Mouse (Mus musculus): ENCODE results near the gene 2610507B11Rik. TPM values are rescaled to one million over a fixed set of nuclear protein-coding genes. Genes with fewer than 3 reads are reported as not detected.

The 2610507B11Rik gene
- polyA plus RNA-seq, 1 experiment from 2014 or later: 69.8 TPM

GRCm38 (mm10) chr11:78313662-78314061 lies 52.1 kb downstream of the 2610507B11Rik start:
- H3K9ac ChIP-seq (replicated peaks; ENCODE audit: low read length): no peak overlapping the region
- no peak overlapping the region for H3K27ac ChIP-seq (ENCODE audit: low read length)
- H3K36me3 ChIP-seq (ENCODE audit: insufficient read depth, low read length): peaks cover 59% of the 10 kb centered on the region
- H3K27me3 ChIP-seq (ENCODE audit: insufficient read depth, low read length): no peaks in the 10 kb centered on the region
- no peak overlapping the region for H3K4me3 ChIP-seq (ENCODE audit: low read length)
- H3K4me2 ChIP-seq (replicated peaks; ENCODE audit: low read depth, low read length): no peak overlapping the region
- ATAC-seq (ENCODE audit: low FRiP score, low TSS enrichment): no peak
- H3K9me3 ChIP-seq (ENCODE audit: low read length): no peaks in the 10 kb centered on the region
- H3K4me1 ChIP-seq (ENCODE audit: insufficient read depth, low read length): no peaks in the 10 kb centered on the region
- 87% methylated on average over 2 of the region's 2 CpGs for WGBS

DNA sequence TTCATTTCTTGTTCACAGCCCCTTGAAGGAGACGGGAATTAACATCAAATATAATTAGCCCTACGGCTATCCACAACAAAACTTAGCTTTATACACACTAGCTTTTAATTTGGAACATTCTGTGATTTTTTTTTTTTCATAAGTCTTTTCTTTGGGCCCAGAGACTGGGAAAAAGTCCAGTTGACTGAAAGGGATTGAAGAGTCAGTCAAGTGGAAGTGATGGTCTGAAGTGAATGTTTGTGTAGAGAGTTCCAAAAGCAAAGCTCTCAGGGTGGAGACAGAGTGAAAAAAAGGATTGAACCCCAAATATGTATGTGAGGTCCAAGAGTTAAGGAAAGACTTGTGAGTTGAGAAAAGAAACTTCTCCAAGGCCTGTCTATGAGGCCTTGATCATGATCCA lies 56.9 kb downstream of the 2610507B11Rik start:
- Histone ChIP-seq H3K9ac (replicated peaks; ENCODE audit: low read length) (no peak overlapping the region), H3K27me3 (ENCODE audit: insufficient read depth, low read length) (no peaks in the 10 kb centered on the region), H3K4me3 (ENCODE audit: low read length) (no peak overlapping the region), H3K9me3 (ENCODE audit: low read length) (no peaks in the 10 kb centered on the region), H3K36me3 (ENCODE audit: insufficient read depth, low read length) (peaks cover 72% of the 10 kb centered on the region), H3K27ac (ENCODE audit: low read length) (no peak overlapping the region), H3K4me2 (replicated peaks; ENCODE audit: low read depth, low read length) (no peak overlapping the region), H3K4me1 (ENCODE audit: insufficient read depth, low read length) (peaks cover 11% of the 10 kb centered on the region; the same call in 1 of the 2 replicates)
- no peak for ATAC-seq (ENCODE audit: low FRiP score, low TSS enrichment)
- 88% methylated on average over 2 of the region's 2 CpGs for WGBS

DNA sequence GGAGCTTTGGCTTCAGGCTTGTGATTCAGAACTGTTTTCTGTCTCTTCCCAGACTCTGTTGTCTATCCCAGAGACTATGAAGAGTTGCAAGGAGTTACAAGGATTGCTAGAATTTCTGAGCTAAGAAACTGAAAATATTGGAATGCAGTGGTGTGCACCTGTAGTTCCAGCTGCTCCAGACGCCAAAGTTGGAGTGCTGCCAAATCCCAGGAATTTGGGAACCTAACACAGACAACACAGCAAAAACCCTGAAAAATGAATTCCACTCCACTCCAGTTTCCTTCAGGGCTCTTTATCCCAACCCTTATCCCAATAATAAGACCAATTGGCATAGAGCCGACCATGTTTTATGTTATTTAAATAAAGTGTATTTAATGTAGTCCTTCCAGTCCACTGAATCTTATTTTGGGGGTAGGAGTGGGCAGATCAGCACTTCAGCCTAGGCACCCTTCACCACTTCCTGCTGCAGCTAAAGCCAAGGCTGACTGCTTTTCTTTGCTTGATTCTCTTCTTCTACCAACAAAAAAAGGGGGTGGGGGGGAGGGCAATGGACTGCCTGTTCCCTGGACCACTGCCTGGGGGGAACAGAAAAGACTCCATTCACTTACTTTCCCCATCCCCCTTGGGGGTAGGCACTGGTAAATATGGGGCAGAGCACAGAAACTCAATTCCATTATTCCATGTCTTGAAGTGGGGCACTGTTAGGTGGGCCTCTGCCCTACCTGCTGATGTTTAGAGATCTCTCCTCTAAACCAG lies 60.7 kb downstream of the 2610507B11Rik start:
- Histone ChIP-seq H3K27ac (ENCODE audit: low read length) (peak overlapping the region; percentile 13; the same call in 1 of the 2 replicates), H3K36me3 (ENCODE audit: insufficient read depth, low read length) (peaks cover 42% of the 10 kb centered on the region), H3K4me3 (ENCODE audit: low read length) (no peak overlapping the region), H3K9ac (replicated peaks; ENCODE audit: low read length) (no peak overlapping the region), H3K27me3 (ENCODE audit: insufficient read depth, low read length) (no peaks in the 10 kb centered on the region), H3K9me3 (ENCODE audit: low read length) (no peaks in the 10 kb centered on the region), H3K4me1 (ENCODE audit: insufficient read depth, low read length) (peaks cover 13% of the 10 kb centered on the region; the same call in 1 of the 2 replicates), H3K4me2 (replicated peaks; ENCODE audit: low read depth, low read length) (peak overlapping the region; percentile 37; the same call in 1 of the 2 replicates)
- WGBS: 57% methylated on average over 2 of the region's 2 CpGs
- no peak for ATAC-seq (ENCODE audit: low FRiP score, low TSS enrichment)

DNA sequence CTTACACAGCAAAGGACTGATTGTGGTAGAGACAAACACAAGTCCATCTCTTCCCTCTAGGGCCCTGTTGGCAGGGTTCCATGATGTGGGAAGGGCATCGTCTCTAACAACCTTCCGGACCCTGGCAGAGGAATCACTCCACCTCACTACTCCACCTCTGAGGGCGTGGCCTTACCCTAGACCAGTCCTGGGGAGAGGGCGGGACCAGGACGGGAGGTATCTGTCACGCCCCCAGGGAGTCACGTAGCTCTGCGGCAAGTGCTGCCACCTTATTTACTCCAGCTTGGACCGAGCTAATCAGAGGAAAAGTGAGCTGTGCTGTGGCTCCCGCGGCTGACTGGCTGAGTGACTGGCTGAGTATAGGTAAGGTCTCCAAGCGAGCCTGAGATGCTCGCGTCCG lies 61.3 kb downstream of the 2610507B11Rik start, which contains the start of gene Aldoc:
Gene Aldoc, plus strand, starts transcription at position 109 of the 400 bp plus-strand sequence.
- 6% methylated on average over 15 of the region's 15 CpGs for WGBS
- Histone ChIP-seq H3K4me3 (ENCODE audit: low read length) (peak within 1 kb of the TSS; percentile 22; the same call in 1 of the 2 replicates), H3K9ac (replicated peaks; ENCODE audit: low read length) (peak within 1 kb of the TSS; percentile 34)

GRCm38 (mm10) chr11:78324000-78324785 lies 62.6 kb downstream of the 2610507B11Rik start:
- Histone ChIP-seq H3K4me2 (replicated peaks; ENCODE audit: low read depth, low read length) (no peak overlapping the region), H3K9ac (replicated peaks; ENCODE audit: low read length) (no peak overlapping the region), H3K36me3 (ENCODE audit: insufficient read depth, low read length) (peaks cover 24% of the 10 kb centered on the region), H3K27ac (ENCODE audit: low read length) (no peak overlapping the region), H3K4me1 (ENCODE audit: insufficient read depth, low read length) (peaks cover 17% of the 10 kb centered on the region; the same call in 1 of the 2 replicates), H3K9me3 (ENCODE audit: low read length) (no peaks in the 10 kb centered on the region), H3K4me3 (ENCODE audit: low read length) (no peak overlapping the region), H3K27me3 (ENCODE audit: insufficient read depth, low read length) (no peaks in the 10 kb centered on the region)
- 87% methylated on average over 15 of the region's 15 CpGs for WGBS
- ATAC-seq (ENCODE audit: low FRiP score, low TSS enrichment): no peak

More for the DNA sequence above, 61.3 kb downstream of the 2610507B11Rik start, which contains the start of gene Aldoc:
- Histone ChIP-seq H3K4me2 (replicated peaks; ENCODE audit: low read depth, low read length) (peak within 1 kb of the TSS; percentile 37), H3K4me1 (ENCODE audit: insufficient read depth, low read length) (peaks cover 13% of the 10 kb centered on the region; the same call in 1 of the 2 replicates), H3K27ac (ENCODE audit: low read length) (peak within 1 kb of the TSS; percentile 13; the same call in 1 of the 2 replicates), H3K36me3 (ENCODE audit: insufficient read depth, low read length) (peaks cover 35% of the 10 kb centered on the region), H3K9me3 (ENCODE audit: low read length) (no peaks in the 10 kb centered on the region), H3K27me3 (ENCODE audit: insufficient read depth, low read length) (no peaks in the 10 kb centered on the region)
- peak; percentile 96 for ATAC-seq (ENCODE audit: low FRiP score, low TSS enrichment)

GRCm38 (mm10) chr11:78324965-78325364 lies 63.4 kb downstream of the 2610507B11Rik start:
- Histone ChIP-seq H3K9me3 (ENCODE audit: low read length) (no peaks in the 10 kb centered on the region), H3K9ac (replicated peaks; ENCODE audit: low read length) (no peak overlapping the region), H3K27ac (ENCODE audit: low read length) (no peak overlapping the region), H3K4me2 (replicated peaks; ENCODE audit: low read depth, low read length) (no peak overlapping the region), H3K36me3 (ENCODE audit: insufficient read depth, low read length) (peaks cover 18% of the 10 kb centered on the region), H3K4me3 (ENCODE audit: low read length) (no peak overlapping the region), H3K4me1 (ENCODE audit: insufficient read depth, low read length) (peaks cover 19% of the 10 kb centered on the region; the same call in 1 of the 2 replicates), H3K27me3 (ENCODE audit: insufficient read depth, low read length) (no peaks in the 10 kb centered on the region)
- 93% methylated on average over 12 of the region's 12 CpGs for WGBS
- ATAC-seq (ENCODE audit: low FRiP score, low TSS enrichment): no peak

DNA sequence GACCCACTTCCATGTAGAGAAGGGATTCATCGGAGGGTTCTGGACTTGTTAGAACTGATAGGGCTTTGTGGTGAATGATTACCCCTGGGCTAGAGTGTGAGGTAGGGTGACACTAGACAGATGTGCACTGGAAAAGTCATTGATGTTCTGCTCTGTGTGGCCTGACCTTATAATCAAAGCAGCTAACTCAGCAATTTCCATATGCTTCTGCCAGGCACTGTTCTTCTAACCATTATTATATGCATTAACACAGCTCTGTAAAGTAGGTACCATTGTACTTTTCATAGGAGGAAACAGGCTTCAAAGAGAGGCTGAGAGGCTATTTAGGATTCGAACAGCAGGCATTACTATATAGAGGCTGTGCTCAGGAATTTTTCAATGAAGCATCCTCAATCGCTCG lies 65.7 kb downstream of the 2610507B11Rik start:
- Histone ChIP-seq H3K9ac (replicated peaks; ENCODE audit: low read length) (no peak overlapping the region), H3K4me1 (ENCODE audit: insufficient read depth, low read length) (peaks cover 16% of the 10 kb centered on the region; the same call in 1 of the 2 replicates), H3K9me3 (ENCODE audit: low read length) (no peaks in the 10 kb centered on the region), H3K4me2 (replicated peaks; ENCODE audit: low read depth, low read length) (no peak overlapping the region), H3K36me3 (ENCODE audit: insufficient read depth, low read length) (no peaks in the 10 kb centered on the region), H3K27me3 (ENCODE audit: insufficient read depth, low read length) (no peaks in the 10 kb centered on the region), H3K4me3 (ENCODE audit: low read length) (no peak overlapping the region), H3K27ac (ENCODE audit: low read length) (no peak overlapping the region)
- no peak for ATAC-seq (ENCODE audit: low FRiP score, low TSS enrichment)
- 94% methylated on average over 4 of the region's 4 CpGs for WGBS

GRCm38 (mm10) chr11:78327634-78328511 lies 66.3 kb downstream of the 2610507B11Rik start, which contains the start of gene Pigs:
Pigs (plus strand) TSS chr11:78328415.
- Histone ChIP-seq H3K27me3 (ENCODE audit: insufficient read depth, low read length) (no peaks in the 10 kb centered on the region), H3K4me2 (replicated peaks; ENCODE audit: low read depth, low read length) (peak within 1 kb of the TSS; percentile 79), H3K27ac (ENCODE audit: low read length) (peak within 1 kb of the TSS; percentile 48; the same call in 1 of the 2 replicates), H3K9me3 (ENCODE audit: low read length) (no peaks in the 10 kb centered on the region), H3K36me3 (ENCODE audit: insufficient read depth, low read length) (no peaks in the 10 kb centered on the region), H3K9ac (replicated peaks; ENCODE audit: low read length) (peak within 1 kb of the TSS; percentile 77), H3K4me1 (ENCODE audit: insufficient read depth, low read length) (peaks cover 12% of the 10 kb centered on the region; the same call in 1 of the 2 replicates), H3K4me3 (ENCODE audit: low read length) (peak within 1 kb of the TSS; percentile 80)
- ATAC-seq (ENCODE audit: low FRiP score, low TSS enrichment): peak; percentile 97
- 11% methylated on average over 37 of the region's 37 CpGs for WGBS

DNA sequence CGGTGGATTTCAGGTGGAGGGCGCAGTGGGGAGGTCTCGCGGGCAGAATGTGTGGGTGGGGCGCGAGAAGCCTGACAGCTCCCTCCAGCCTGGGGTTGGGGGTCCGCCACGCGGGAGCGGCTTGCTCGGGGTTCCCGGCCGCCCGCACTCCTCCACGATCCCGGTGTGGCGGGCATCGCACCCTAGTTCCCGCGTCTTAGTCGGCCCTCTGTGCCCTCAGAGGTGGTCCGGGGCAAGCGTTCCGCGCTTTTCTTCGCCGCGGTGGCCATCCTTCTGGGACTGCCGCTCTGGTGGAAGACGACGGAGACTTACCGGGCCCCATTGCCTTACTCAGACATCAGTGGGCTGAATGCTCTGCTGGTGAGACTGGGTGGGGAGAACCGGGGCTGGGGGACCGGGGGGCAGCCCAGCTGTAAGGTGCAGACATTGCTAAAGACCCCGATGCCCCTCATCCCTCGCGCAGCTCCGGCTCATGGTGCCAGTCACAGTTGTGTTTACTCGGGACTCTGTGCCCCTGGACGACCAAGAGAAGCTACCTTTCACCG lies 67.0 kb downstream of the 2610507B11Rik start:
- Histone ChIP-seq H3K9ac (replicated peaks; ENCODE audit: low read length) (peak overlapping the region; percentile 77), H3K9me3 (ENCODE audit: low read length) (no peaks in the 10 kb centered on the region), H3K27ac (ENCODE audit: low read length) (no peak overlapping the region), H3K4me3 (ENCODE audit: low read length) (peak overlapping the region; percentile 80), H3K36me3 (ENCODE audit: insufficient read depth, low read length) (no peaks in the 10 kb centered on the region), H3K4me2 (replicated peaks; ENCODE audit: low read depth, low read length) (peak overlapping the region; percentile 79), H3K27me3 (ENCODE audit: insufficient read depth, low read length) (no peaks in the 10 kb centered on the region), H3K4me1 (ENCODE audit: insufficient read depth, low read length) (peaks cover 7% of the 10 kb centered on the region; the same call in 1 of the 2 replicates)
- under 1% methylated on average over 41 of the region's 41 CpGs for WGBS
- ATAC-seq (ENCODE audit: low FRiP score, low TSS enrichment): no peak

All from kidney, embryonic 16.5 days (tissue).